In genomic region chr8:116868699-116869098, GRCm38 (mm10) we compare ENCODE assay signal across 8 mouse cellular contexts. TPM values are rescaled to one million over a fixed set of nuclear protein-coding genes. Genes with fewer than 3 reads are reported as not detected.
DNase-seq lines count a peak whose midpoint lies in the region; ATAC-seq lines count a peak whose summit lies in the region.

No protein-coding gene starts in this region.

- ATAC-seq in stomach, embryonic 16.5 days (ENCODE audit: insufficient read depth, low FRiP score), result peak; percentile 60; the same call in 1 of the 2 replicates

- peak; percentile 88 for DNase-seq in heart, adult 11 months
- DNase-seq in heart, adult 8-10 months (ENCODE audit: low spot score), result no peak
- peak; percentile 19 for DNase-seq in urinary bladder, postnatal 25 days (ENCODE audit: low spot score)
- no peak for DNase-seq in urinary bladder, postnatal 10 days (ENCODE audit: low spot score)
- DNase-seq in embryo, embryonic 9.5 days (ENCODE audit: extremely low spot score), result peak; percentile 35
- DNase-seq in kidney, adult 8-10 months, result peak; percentile 43 to 72
- DNase-seq in lung, postnatal 14 days, result peak; percentile 59

- H3K36me3 ChIP-seq in stomach, embryonic 16.5 days (ENCODE audit: control insufficient read depth, insufficient read depth, low read length), result no peaks in the 10 kb centered on the region

- no peak overlapping the region for H3K4me3 ChIP-seq in stomach, embryonic 16.5 days (replicated peaks; ENCODE audit: low read length)

- H3K4me1 ChIP-seq in stomach, embryonic 16.5 days (ENCODE audit: control insufficient read depth, insufficient read depth, low read length), result peaks cover under 1% of the 10 kb centered on the region; the same call in 1 of the 2 replicates

- no peak overlapping the region for H3K27ac ChIP-seq in stomach, embryonic 16.5 days (ENCODE audit: low read length)

- peaks cover 5% of the 10 kb centered on the region; the same call in 1 of the 2 replicates for H3K27me3 ChIP-seq in stomach, embryonic 16.5 days (ENCODE audit: control insufficient read depth, insufficient read depth, low read length)

- no peak overlapping the region for H3K9ac ChIP-seq in stomach, embryonic 16.5 days (ENCODE audit: low read length)

- H3K4me2 ChIP-seq in stomach, embryonic 16.5 days (ENCODE audit: low read depth, low read length), result no peak overlapping the region

- H3K9me3 ChIP-seq in stomach, embryonic 16.5 days (replicated peaks; ENCODE audit: control insufficient read depth, low read length), result no peaks in the 10 kb centered on the region

- 33% methylated on average over 4 of the region's 4 CpGs for WGBS in stomach, embryonic 16.5 days

RNA-seq across cellular contexts. Expression of gene Cmc2, which starts 52.6 kb away (rescaled TPM):
- 10 to 100 TPM; 65.4 to 79.4 (median 70.2) TPM for total RNA-seq in heart, adult 8-10 months (2022)
- polyA plus RNA-seq in stomach, embryonic 16.5 days (2015; fragmentation: Nextera tagmentation; extraction: Ambion mirVana), result 62.3 and 72.0 TPM in 2 replicates

RNA-seq across cellular contexts. Expression of gene Cenpn, which starts 52.8 kb away (rescaled TPM):
- total RNA-seq in heart, adult 8-10 months (2022), result under 1 TPM; 0.56 to 0.75 (median 0.63) TPM
- 27.9 and 28.1 TPM in 2 replicates for polyA plus RNA-seq in stomach, embryonic 16.5 days (2015; fragmentation: Nextera tagmentation; extraction: Ambion mirVana)

Comparison
In these comparisons a context has a peak if more than half of its experiments do, and no peak if none do; other contexts are left out.
1. DNase-seq: peak in heart, adult 11 months (single experiment), urinary bladder, postnatal 25 days (single experiment), embryo, embryonic 9.5 days (single experiment), kidney, adult 8-10 months (2 of 2) and lung, postnatal 14 days (single experiment); none in heart, adult 8-10 months (single experiment) and urinary bladder, postnatal 10 days (single experiment).